Mouse (Mus musculus) embryonic facial prominence, embryonic 12.5 days (tissue): Measurements from ENCODE around the gene Mgll. TPM values are rescaled to one million over a fixed set of nuclear protein-coding genes. Genes with fewer than 3 reads are reported as not detected.

Experiments used
- ATAC-seq: fragments of 200-750 bp; cut with Nextera tagmentation; 2 replicates; pipeline ENCODE4 v1.8.0; 2017; ENCODE audit not compliant: insufficient number of reproducible peaks, insufficient read depth, low FRiP score, low TSS enrichment
- H3K27ac ChIP-seq: fragments of 300-500 bp; sonication (generic); 2 replicates; pipeline ENCODE4 v1.5.1; 2016; ENCODE audit warnings: mild to moderate bottlenecking
- H3K27me3 ChIP-seq: fragments of 300-500 bp; sonication (generic); 2 replicates; pipeline ENCODE4 v1.6.1; 2016; ENCODE audit warnings: mild to moderate bottlenecking, moderate library complexity
- H3K36me3 ChIP-seq: fragments of 300-500 bp; sonication (generic); 2 replicates; pipeline ENCODE4 v1.6.1; 2016; ENCODE audit warnings: mild to moderate bottlenecking
- H3K4me1 ChIP-seq: fragments of 300-500 bp; sonication (generic); 2 replicates; pipeline ENCODE4 v1.6.1; 2016
- H3K4me2 ChIP-seq: fragments of 300-500 bp; sonication (generic); replicated peaks from 2 replicates; pipeline ENCODE4 v1.6.1; 2016; ENCODE audit warnings: mild to moderate bottlenecking, moderate library complexity
- H3K4me3 ChIP-seq: fragments of 300-500 bp; sonication (generic); 2 replicates; pipeline ENCODE4 v1.5.1; 2016; ENCODE audit warnings: mild to moderate bottlenecking
- H3K9ac ChIP-seq: fragments of 300-500 bp; sonication (generic); 2 replicates; pipeline ENCODE4 v1.6.1; 2016; ENCODE audit warnings: mild to moderate bottlenecking, moderate library complexity
- H3K9me3 ChIP-seq: fragments of 300-500 bp; sonication (generic); 2 replicates; pipeline ENCODE4 v1.6.1; 2016; ENCODE audit warnings: mild to moderate bottlenecking, moderate library complexity
- WGBS: fragments of 180-500 bp; shearing (Covaris S2); methylation state at CpG from one replicate; pipeline ENCODE4 v1.1.7; 2016; 5-methylcytosine and 5-hydroxymethylcytosine counted together
- polyA plus RNA-seq: library from polyadenylated mRNA; unstranded; fragments of >200 nt; fragmentation: Nextera tagmentation; extraction: Ambion mirVana; gene quantifications from 2 replicates; pipeline ENCODE4 v1.2.1, GENCODE M21; 2016

The Mgll gene
- polyA plus RNA-seq, 1 experiment from 2014 or later: 8.0 TPM

DNA sequence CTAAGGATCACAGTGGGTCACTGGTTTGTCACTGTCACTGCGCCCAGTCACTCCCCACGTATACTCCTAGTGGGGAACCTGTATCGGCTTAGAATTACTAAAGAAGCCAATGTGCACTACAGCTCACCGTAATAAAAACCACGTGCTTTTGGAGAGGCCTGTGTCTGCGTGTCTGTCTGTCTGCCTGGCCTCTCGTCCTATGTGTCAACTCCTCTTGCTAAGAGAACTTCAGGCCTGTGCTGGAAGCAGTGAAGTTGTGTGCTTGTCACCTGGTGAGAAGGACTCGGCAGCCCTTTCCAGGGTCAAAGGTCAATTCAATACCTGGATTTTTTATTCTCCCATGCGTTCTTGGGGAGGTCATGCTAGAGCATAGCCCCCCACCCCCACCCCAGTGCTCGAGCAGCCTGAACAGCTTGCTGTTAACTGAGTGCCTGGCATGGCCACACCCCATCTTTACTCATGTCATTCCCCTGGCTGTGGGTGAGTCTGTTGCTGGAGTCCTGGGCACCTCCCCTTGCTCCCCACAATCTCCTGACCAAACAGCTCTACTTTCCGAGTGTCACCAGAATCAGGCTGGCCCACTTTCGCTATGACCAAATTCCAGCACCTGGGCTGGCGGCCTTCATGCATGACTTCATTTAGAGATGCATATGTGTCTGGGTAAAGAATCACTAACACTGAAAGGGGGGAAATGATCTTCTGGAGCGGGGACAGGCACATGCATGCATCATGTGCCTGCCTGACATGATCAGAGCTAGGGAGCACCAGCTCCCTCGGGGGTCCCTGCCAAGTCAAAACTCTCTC is 104.2 kb downstream of the Mgll start:
- ATAC-seq: no peak
- no peak overlapping the region for H3K4me2 ChIP-seq

DNA sequence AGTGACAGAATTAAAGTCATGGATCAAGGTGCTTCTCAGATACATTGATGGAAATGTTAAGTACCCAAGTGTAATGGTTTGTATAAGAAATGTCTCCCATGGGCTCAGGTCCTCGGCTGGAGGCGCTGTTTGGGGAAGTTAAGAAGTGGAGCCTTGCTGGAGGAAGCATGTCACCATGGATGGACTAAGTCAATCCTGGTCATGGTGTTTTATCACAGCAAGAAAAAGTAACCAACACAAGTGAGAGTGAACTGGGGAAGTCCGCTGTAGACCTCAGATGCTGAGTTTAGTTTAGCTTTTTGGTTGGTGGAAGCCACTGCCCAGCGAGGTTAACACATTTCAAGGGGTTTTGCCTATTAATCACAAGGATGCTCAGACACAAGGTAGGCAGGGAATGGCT is 105.4 kb downstream of the Mgll start:
- WGBS: 90% methylated on average over 4 of the region's 4 CpGs

More for the DNA sequence above, 104.2 kb downstream of the Mgll start:
- Histone ChIP-seq H3K4me1 (0 out of 2 replicates have a peak, but pooled peaks cover 8% of the 10 kb centered on the region), H3K27me3 (no peaks in the 10 kb centered on the region), H3K9ac (no peak overlapping the region), H3K27ac (no peak overlapping the region), H3K36me3 (no peaks in the 10 kb centered on the region), H3K4me3 (no peak overlapping the region), H3K9me3 (no peaks in the 10 kb centered on the region)
- WGBS: 65% methylated on average over 15 of the region's 15 CpGs

DNA sequence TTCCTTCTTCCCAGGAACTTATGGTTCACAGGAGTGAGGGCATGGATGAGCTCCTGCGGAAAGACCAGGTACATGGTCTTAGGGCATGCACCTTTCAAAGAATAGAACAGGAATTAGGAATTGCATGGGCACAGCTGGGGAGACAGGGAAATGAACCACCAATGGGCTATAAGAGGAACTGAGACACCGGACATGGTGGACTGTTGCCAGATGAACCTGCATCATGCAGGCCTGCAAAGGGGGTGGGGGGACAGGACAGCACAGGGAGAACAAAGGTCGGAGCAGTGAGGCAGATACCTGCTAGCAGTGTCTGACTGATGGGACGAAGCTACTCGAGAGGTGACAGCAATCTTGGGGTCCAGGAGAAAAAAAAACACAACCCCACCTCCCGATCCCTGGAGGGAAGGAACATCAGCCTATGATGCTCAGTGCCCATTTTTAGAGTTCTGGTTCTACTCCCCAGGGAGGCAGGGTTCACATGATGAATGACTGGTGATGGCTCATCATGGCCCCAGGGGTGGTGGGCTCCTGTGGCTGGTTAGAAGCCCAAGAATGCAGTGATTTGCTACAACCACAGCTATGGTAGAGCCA is 106.0 kb downstream of the Mgll start:
- H3K36me3 ChIP-seq: no peaks in the 10 kb centered on the region
- H3K4me3 ChIP-seq: no peak overlapping the region
- H3K27me3 ChIP-seq: no peaks in the 10 kb centered on the region
- ATAC-seq: no peak
- H3K9me3 ChIP-seq: no peaks in the 10 kb centered on the region
- H3K4me1 ChIP-seq: 0 out of 2 replicates have a peak, but pooled peaks cover 12% of the 10 kb centered on the region
- WGBS: 89% methylated on average over 6 of the region's 6 CpGs
- H3K9ac ChIP-seq: no peak overlapping the region
- H3K27ac ChIP-seq: no peak overlapping the region
- no peak overlapping the region for H3K4me2 ChIP-seq

More for the DNA sequence above, 105.4 kb downstream of the Mgll start:
- Histone ChIP-seq H3K9me3 (no peaks in the 10 kb centered on the region), H3K4me1 (0 out of 2 replicates have a peak, but pooled peaks cover 12% of the 10 kb centered on the region), H3K36me3 (no peaks in the 10 kb centered on the region), H3K4me2 (no peak overlapping the region), H3K27ac (no peak overlapping the region), H3K27me3 (no peaks in the 10 kb centered on the region), H3K9ac (no peak overlapping the region), H3K4me3 (no peak overlapping the region)
- ATAC-seq: no peak

DNA sequence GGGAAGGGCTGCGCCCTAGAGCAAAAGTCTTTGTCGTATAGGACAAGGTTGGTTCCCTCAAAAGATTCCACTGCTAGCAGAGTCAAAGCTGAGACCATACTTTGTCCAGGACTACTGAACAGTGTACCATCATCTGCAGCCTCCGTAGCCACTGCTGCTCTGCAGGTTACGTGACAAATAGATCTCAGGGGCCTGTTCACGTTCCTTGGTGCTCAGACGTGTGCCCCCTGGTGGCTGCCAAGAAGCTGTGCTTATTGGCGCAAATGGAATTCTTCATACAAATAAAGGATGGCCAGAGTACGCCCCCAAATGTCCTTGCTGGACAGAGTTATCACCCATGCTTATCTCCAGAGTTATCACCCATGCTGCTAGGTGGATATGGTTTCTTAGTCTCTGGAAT is 107.2 kb downstream of the Mgll start:
- H3K4me1 ChIP-seq: 0 out of 2 replicates have a peak, but pooled peaks cover 11% of the 10 kb centered on the region
- no peak overlapping the region for H3K4me2 ChIP-seq
- 25% methylated on average over 8 of the region's 8 CpGs for WGBS
- H3K9ac ChIP-seq: no peak overlapping the region
- H3K27me3 ChIP-seq: no peaks in the 10 kb centered on the region
- no peak overlapping the region for H3K4me3 ChIP-seq
- H3K27ac ChIP-seq: no peak overlapping the region
- no peak for ATAC-seq
- peaks cover 12% of the 10 kb centered on the region for H3K36me3 ChIP-seq
- H3K9me3 ChIP-seq: no peaks in the 10 kb centered on the region

DNA sequence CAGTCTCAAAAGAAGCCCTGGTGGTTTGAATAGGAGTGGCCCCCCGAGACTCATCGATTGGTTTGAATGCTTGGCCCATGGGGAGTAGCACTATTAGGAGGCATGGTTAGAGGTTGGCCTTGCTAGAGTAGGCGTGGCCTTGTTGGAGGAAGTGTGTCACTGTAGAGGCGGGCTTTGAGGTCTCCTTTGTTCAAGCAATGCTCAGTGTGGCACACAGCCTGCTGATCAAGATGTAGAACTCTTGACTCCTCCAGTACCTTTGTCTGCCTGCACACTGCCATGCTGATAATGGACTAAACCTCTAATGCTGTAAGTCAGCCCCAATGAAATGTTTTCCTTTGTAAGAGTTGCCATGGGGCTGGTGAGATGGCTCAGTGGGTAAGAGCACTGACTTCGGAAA is 108.5 kb downstream of the Mgll start:
- Histone ChIP-seq H3K4me1 (0 out of 2 replicates have a peak, but pooled peaks cover 4% of the 10 kb centered on the region), H3K9me3 (no peaks in the 10 kb centered on the region), H3K36me3 (peaks cover 22% of the 10 kb centered on the region), H3K27ac (no peak overlapping the region), H3K27me3 (no peaks in the 10 kb centered on the region), H3K4me3 (no peak overlapping the region), H3K9ac (no peak overlapping the region), H3K4me2 (no peak overlapping the region)
- 73% methylated on average over 5 of the region's 5 CpGs for WGBS
- no peak for ATAC-seq

DNA sequence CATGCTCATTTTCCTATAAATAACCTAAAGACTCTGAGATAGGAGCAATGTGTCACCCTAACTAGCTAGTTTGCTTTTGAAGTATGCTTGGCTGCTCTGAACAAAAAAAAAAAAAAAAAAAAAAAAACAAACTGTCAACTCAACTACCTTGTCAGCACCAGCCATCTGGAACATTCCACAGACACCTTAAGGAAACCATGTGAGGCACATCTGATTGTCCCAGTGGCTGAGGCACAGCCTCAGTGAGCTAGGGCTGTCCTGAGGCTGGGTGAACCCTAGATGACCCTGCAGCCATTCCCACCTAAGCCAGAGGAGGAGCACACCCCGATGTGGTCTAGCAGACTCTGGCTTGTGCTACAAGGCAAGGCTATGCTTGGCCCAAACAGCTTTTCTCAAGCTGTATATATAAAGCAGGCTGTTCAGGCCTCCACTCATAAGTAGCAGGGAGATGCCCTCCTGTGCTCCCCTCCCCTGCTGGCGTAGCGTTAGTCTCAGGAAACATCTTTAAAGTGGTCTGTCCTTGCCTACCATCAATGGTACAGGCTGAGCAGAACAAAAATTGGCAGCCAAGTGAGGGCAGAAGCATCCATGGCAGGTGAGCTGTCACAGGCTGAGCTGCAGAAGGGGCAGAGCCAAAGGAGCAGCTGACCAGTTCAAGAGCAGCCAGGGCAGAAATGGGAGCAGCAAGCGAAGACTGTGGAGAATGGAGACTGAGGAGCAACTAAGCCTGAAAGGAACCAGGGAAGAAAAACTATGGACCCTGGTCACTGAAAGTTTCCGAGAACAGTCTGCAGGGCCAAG is 109.3 kb downstream of the Mgll start:
- 0 out of 2 replicates have a peak, but pooled peaks cover 4% of the 10 kb centered on the region for H3K4me1 ChIP-seq
- peaks cover 31% of the 10 kb centered on the region for H3K36me3 ChIP-seq
- no peaks in the 10 kb centered on the region for H3K27me3 ChIP-seq
- no peak overlapping the region for H3K27ac ChIP-seq
- no peak overlapping the region for H3K4me2 ChIP-seq
- 88% methylated on average over 5 of the region's 5 CpGs for WGBS
- H3K9ac ChIP-seq: no peak overlapping the region
- H3K9me3 ChIP-seq: no peaks in the 10 kb centered on the region
- no peak overlapping the region for H3K4me3 ChIP-seq
- ATAC-seq: no peak

DNA sequence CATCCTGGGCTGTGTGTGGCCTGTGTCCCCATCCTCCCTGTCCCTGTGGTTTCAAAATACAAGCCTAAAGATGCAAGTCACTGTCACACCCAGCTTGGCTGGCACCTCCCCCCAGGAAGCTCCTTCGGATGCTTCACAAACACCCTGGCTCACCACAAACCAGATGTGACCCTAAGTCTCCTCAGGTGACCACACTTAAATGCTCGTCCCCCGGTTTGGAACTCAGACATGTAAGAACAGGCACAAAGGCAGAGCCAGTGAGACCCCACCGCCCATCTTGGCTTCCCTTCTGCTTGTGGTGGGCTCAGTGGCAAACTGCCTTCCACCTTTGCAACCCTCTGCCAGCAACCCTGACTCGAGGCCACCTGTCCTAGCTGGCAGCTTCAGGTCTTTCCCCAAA is 110.8 kb downstream of the Mgll start:
- Histone ChIP-seq H3K4me2 (no peak overlapping the region), H3K9me3 (no peaks in the 10 kb centered on the region), H3K4me3 (no peak overlapping the region), H3K4me1 (0 out of 2 replicates have a peak, but pooled peaks cover 4% of the 10 kb centered on the region), H3K27ac (no peak overlapping the region), H3K27me3 (no peaks in the 10 kb centered on the region), H3K9ac (no peak overlapping the region), H3K36me3 (peaks cover 40% of the 10 kb centered on the region)
- ATAC-seq: no peak
- 57% methylated on average over 5 of the region's 5 CpGs for WGBS

DNA sequence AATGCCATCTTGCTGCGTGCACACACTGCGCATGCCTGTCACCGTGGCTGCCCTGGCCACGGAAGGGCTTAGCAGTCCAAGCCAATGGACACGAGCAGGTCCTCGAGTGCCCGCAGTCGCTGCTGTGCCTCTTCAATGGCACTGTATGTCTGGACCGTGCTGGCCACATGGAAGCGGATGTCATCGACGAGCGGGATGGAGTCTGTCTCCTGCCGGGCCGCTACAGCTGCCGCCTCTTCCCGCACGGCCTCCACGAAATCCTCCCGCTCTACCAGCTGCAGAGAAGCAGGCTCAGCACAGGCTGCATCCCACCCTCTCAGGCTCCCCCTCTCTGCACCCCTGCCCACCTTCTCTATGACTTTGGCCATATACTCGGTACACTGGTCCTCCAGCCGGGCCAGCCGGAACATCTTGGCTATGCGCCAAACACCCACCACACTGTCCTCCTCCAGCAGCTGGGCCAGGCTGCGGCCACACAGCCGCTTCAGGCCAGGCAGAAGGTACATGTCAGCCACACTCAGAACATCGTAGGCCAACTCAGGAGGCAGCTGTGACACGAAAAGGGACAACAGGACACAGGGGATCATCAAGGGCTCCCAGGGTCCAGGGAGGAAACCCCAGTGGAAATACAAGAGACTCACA is 112.1 kb downstream of the Mgll start:
- no peak overlapping the region for H3K4me2 ChIP-seq

DNA sequence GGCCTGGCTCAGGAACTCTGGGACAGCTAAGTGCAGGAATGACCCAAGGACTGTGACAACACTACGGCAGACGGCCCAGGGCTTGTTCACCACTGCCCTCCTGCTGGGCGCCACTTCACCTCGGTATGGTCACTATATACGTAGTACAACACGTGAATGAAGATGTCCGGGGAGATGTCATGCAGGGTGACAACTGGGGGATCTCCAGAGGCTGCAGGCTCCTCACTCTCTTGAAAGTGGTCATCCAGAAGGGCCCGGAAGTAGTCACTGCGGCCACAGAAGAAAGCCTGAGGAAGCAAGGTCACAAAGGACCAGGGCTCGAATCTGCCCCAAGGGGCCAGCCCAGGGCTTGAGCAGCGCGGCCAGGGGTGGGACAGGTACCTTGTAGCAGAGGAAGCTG is 113.8 kb downstream of the Mgll start:
- Histone ChIP-seq H3K4me3 (no peak overlapping the region), H3K36me3 (peaks cover 40% of the 10 kb centered on the region), H3K9ac (no peak overlapping the region), H3K4me2 (no peak overlapping the region), H3K9me3 (no peaks in the 10 kb centered on the region), H3K4me1 (peaks cover 15% of the 10 kb centered on the region), H3K27me3 (no peaks in the 10 kb centered on the region), H3K27ac (no peak overlapping the region)
- WGBS: 85% methylated on average over 12 of the region's 12 CpGs
- no peak for ATAC-seq

More for the DNA sequence above, 112.1 kb downstream of the Mgll start:
- Histone ChIP-seq H3K4me3 (no peak overlapping the region), H3K9me3 (no peaks in the 10 kb centered on the region), H3K27ac (no peak overlapping the region), H3K9ac (no peak overlapping the region), H3K4me1 (peaks cover 14% of the 10 kb centered on the region), H3K27me3 (no peaks in the 10 kb centered on the region), H3K36me3 (peaks cover 40% of the 10 kb centered on the region)
- ATAC-seq: no peak
- 92% methylated on average over 28 of the region's 28 CpGs for WGBS

DNA sequence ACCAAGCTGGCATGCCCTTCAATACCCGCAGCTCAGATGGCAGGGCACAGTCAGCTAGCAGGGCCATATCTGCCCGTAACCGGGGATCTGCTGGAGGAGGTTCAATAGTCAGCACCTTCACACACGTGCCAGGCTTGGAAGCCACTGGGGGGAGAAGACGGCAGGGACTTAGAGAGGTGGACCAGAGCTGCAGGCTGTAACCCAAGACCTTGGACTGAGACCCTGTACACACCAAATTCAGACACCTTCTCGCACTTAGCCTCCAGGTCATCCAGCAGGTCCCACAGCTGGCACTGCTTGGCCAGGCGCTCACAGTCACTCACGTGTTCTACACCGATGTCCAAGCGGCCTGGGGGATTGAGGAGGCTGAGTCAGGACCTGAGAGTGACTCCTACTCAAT is 114.4 kb downstream of the Mgll start:
- Histone ChIP-seq H3K4me1 (peaks cover 18% of the 10 kb centered on the region), H3K4me3 (no peak overlapping the region), H3K27ac (no peak overlapping the region), H3K27me3 (no peaks in the 10 kb centered on the region), H3K36me3 (peaks cover 40% of the 10 kb centered on the region), H3K4me2 (no peak overlapping the region), H3K9me3 (no peaks in the 10 kb centered on the region), H3K9ac (no peak overlapping the region)
- WGBS: 94% methylated on average over 10 of the region's 10 CpGs
- no peak for ATAC-seq
